In the genomic region with DNA sequence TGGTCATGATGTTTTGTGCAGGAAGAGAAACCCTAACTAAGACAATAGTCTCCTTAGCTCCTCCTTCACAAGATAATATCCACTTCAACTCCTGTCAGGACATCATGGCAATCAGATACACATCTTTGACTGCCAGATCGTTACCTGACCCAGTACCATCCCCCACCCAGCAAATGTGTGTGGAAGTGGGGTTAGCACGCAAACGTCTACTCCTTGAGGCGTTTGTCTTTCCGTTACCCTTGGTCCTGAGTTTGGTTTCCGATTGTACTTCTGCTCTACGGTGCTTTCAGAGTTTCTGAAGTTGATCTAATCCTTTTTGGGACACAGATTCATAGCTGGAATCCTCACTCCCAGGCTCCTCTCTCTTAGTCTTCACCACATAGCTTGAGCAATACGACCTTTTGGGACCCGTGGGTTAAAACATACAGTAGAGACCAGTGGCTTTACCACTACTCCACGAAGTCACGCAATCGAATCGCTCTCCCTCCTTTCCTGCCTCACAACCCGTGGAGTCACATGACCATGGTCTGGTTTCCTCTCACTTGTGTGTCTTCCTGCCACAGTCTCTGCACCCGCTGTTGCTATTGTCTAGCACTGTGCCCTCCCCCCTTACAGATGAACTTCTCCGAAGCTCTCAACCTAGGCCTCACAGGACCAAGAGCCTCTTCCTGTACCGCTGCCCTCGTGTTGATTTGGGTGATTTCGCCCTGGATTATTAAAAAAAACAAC, we compare ENCODE assay signal across 10 mouse cellular contexts.
DNase-seq lines count a peak whose midpoint lies in the region; ATAC-seq and TF ChIP-seq lines count a peak whose summit lies in the region.
"Had no signal": no experiment of that assay in that cellular context is flagged by ENCODE, and none has a peak within 500 bp of the region (broad histone marks: within the 10 kb centered on the region; RNA-seq: fewer than 3 reads in every experiment).

No protein-coding gene starts in this region.

- no peak overlapping the region for H3K4me3 ChIP-seq in heart, adult 2 months
- no peak overlapping the region for H3K4me3 ChIP-seq in brown adipose tissue, adult 24 weeks (ENCODE audit: insufficient read depth, low read depth, low read length)
- no peak overlapping the region for H3K4me3 ChIP-seq in lung, embryonic 16.5 days (ENCODE audit: low read length)
- peak overlapping the region; percentile 26 for H3K4me3 ChIP-seq in spleen, adult 2 months (ENCODE audit: extremely low read depth, insufficient read depth, insufficient read length)
- no peak overlapping the region for H3K4me3 ChIP-seq in hindbrain, embryonic 10.5 days
- H3K4me3 ChIP-seq: limb, embryonic 15.5 days had no signal

- intact Hi-C loops in heart, adult 2 months (cut with DNase I): loop anchor here (5.0 kb wide), 1 partner anchor 292 kb away; no protein-coding TSS in a partner anchor
- intact Hi-C loops in heart, postnatal 25 days (cut with DNase I): loop anchor here (5.0 kb wide), 1 partner anchor 248 kb away; no protein-coding TSS in a partner anchor
- intact Hi-C loops in left cerebral cortex, postnatal 25 days (cut with DNase I): no loop called here

- peak; percentile 66 for ATAC-seq in lung, embryonic 16.5 days (ENCODE audit: low read depth)

- WGBS in heart, adult 2 months: 56% methylated on average over 19 of the region's 19 CpGs
- WGBS in lung, embryonic 16.5 days: 68% methylated on average over 19 of the region's 19 CpGs
- 7% methylated on average over 19 of the region's 19 CpGs for WGBS in spleen, adult 2 months
- 86% methylated on average over 19 of the region's 19 CpGs for WGBS in hindbrain, embryonic 10.5 days

- no peak overlapping the region for H3K9ac ChIP-seq in heart, adult 2 months (ENCODE audit: low read depth, low read length)
- H3K9ac ChIP-seq in lung, embryonic 16.5 days (ENCODE audit: low read length): no peak overlapping the region
- H3K9ac ChIP-seq: limb, embryonic 15.5 days had no signal

- peak overlapping the region; percentile 61 for H3K27ac ChIP-seq in heart, adult 2 months
- H3K27ac ChIP-seq in brown adipose tissue, adult 24 weeks (replicated peaks; ENCODE audit: low read depth, low read length): peak overlapping the region; percentile 81
- peak overlapping the region; percentile 47 for H3K27ac ChIP-seq in lung, embryonic 16.5 days (ENCODE audit: low read length)
- peak overlapping the region; percentile 78 for H3K27ac ChIP-seq in spleen, adult 2 months (ENCODE audit: insufficient read depth, low read length)
- no peak overlapping the region for H3K27ac ChIP-seq in hindbrain, embryonic 10.5 days
- H3K27ac ChIP-seq: limb, embryonic 15.5 days had no signal

- no peaks in the 10 kb centered on the region for H3K79me2 ChIP-seq in heart, adult 2 months (replicated peaks; ENCODE audit: control insufficient read depth, insufficient read depth, low read length)

- peak in 1 of 2 experiments; percentile 56 for DNase-seq in heart, adult 2 months
- no peak for DNase-seq in heart, postnatal 25 days (ENCODE audit: low spot score)
- peak; percentile 74 to 75 for DNase-seq in spleen, adult 2 months (ENCODE audit: low read depth in 1 of 2, low spot score in 2 of 2)
- no peak for DNase-seq in left cerebral cortex, postnatal 25 days (ENCODE audit: low spot score in 2 of 2)
- no peak for DNase-seq in frontal cortex, postnatal 10 days (ENCODE audit: low spot score in 2 of 2)
- DNase-seq in hindbrain, embryonic 10.5 days (ENCODE audit: low spot score): no peak
- DNase-seq: cerebellum, postnatal 25 days had no signal

- H3K4me2 ChIP-seq in lung, embryonic 16.5 days (ENCODE audit: low read depth, low read length): no peak overlapping the region
- H3K4me2 ChIP-seq: limb, embryonic 15.5 days had no signal

- H3K9me3 ChIP-seq in lung, embryonic 16.5 days (ENCODE audit: control insufficient read depth, low read length): no peaks in the 10 kb centered on the region
- 0 out of 2 replicates have a peak, but pooled peaks cover 3% of the 10 kb centered on the region for H3K9me3 ChIP-seq in hindbrain, embryonic 10.5 days
- H3K9me3 ChIP-seq: limb, embryonic 15.5 days had no signal

- no peak for TF ChIP-seq CTCF in heart, adult 2 months (IDR thresholded peaks at IDR 0.05)
- no peak for TF ChIP-seq CTCF in spleen, adult 2 months (IDR thresholded peaks at IDR 0.05; ENCODE audit: extremely low read depth, insufficient read depth, insufficient read length, insufficient replicate concordance)

- TF ChIP-seq EP300 in heart, adult 2 months (IDR thresholded peaks at IDR 0.05; ENCODE audit: insufficient read depth, low read depth, low read length): 0 out of 2 replicates have a peak, but pooled peaks have one; percentile 62

- no peaks in the 10 kb centered on the region for H3K36me3 ChIP-seq in heart, adult 2 months (ENCODE audit: control insufficient read depth, insufficient read depth, low read length)
- no peaks in the 10 kb centered on the region for H3K36me3 ChIP-seq in lung, embryonic 16.5 days (ENCODE audit: control insufficient read depth, insufficient read depth, low read length)
- H3K36me3 ChIP-seq in spleen, adult 2 months (ENCODE audit: control insufficient read depth, insufficient read depth, low read length): no peaks in the 10 kb centered on the region
- H3K36me3 ChIP-seq in hindbrain, embryonic 10.5 days: no peaks in the 10 kb centered on the region
- H3K36me3 ChIP-seq: limb, embryonic 15.5 days had no signal

- peaks cover 8% of the 10 kb centered on the region; the same call in 1 of the 2 replicates for H3K4me1 ChIP-seq in heart, adult 2 months (ENCODE audit: control insufficient read depth, insufficient read depth, low read length)
- no peaks in the 10 kb centered on the region; the same call in 1 of the 2 replicates for H3K4me1 ChIP-seq in brown adipose tissue, adult 24 weeks (ENCODE audit: control insufficient read depth, insufficient read depth, insufficient read length, low read length)
- no peaks in the 10 kb centered on the region; the same call in 1 of the 2 replicates for H3K4me1 ChIP-seq in lung, embryonic 16.5 days (replicated peaks; ENCODE audit: control insufficient read depth, insufficient read depth, low read length)
- peaks cover 5% of the 10 kb centered on the region for H3K4me1 ChIP-seq in spleen, adult 2 months (ENCODE audit: control insufficient read depth, insufficient read depth, insufficient read length)
- peaks cover 16% of the 10 kb centered on the region for H3K4me1 ChIP-seq in hindbrain, embryonic 10.5 days (replicated peaks)

- no peaks in the 10 kb centered on the region for H3K27me3 ChIP-seq in heart, adult 2 months (ENCODE audit: control insufficient read depth, insufficient read depth, low read length)
- no peaks in the 10 kb centered on the region for H3K27me3 ChIP-seq in lung, embryonic 16.5 days (ENCODE audit: control insufficient read depth, insufficient read depth, low read depth, low read length)
- H3K27me3 ChIP-seq in spleen, adult 2 months (ENCODE audit: control insufficient read depth, insufficient read depth, low read length): no peaks in the 10 kb centered on the region
- peaks cover 6% of the 10 kb centered on the region; the same call in 1 of the 2 replicates for H3K27me3 ChIP-seq in hindbrain, embryonic 10.5 days (ENCODE audit: insufficient read depth, poor library complexity, severe bottlenecking)
- H3K27me3 ChIP-seq: limb, embryonic 15.5 days had no signal

- no peak for TF ChIP-seq POLR2A in heart, adult 2 months (IDR thresholded peaks at IDR 0.05; ENCODE audit: insufficient read depth, low read depth, low read length)
- no peak; the same call in 1 of the 2 replicates for TF ChIP-seq POLR2A in spleen, adult 2 months (IDR thresholded peaks at IDR 0.05; ENCODE audit: low read depth, low read length)

Comparison
In these comparisons a context has a peak if more than half of its experiments do, and no peak if none do; other contexts are left out.
1. DNase-seq: peak in spleen, adult 2 months (2 of 2); none in heart, postnatal 25 days (single experiment), left cerebral cortex, postnatal 25 days (0 of 2), frontal cortex, postnatal 10 days (0 of 2) and hindbrain, embryonic 10.5 days (single experiment).